Mouse (Mus musculus): ENCODE measurements around the gene Olfr1143.

The Olfr1143 gene

GRCm38 (mm10) chr2:87800292-87800691, at the start of gene Olfr1143:
Gene Olfr1143, plus strand, starts transcription at chr2:87800592.
- DNase-seq (ENCODE audit: low spot score), result no peak

- DNase-seq (ENCODE audit: low spot score), result no peak
Measured at GRCm38 (mm10) chr2:87753891-87754290, 46.5 kb upstream of the Olfr1143 start, which contains the start of gene Olfr1141. Gene Olfr1141, minus strand, starts transcription at chr2:87753991.

GRCm38 (mm10) chr2:87776143-87776542, 24.2 kb upstream of the Olfr1143 start:
- DNase-seq (ENCODE audit: low spot score), result no peak

- DNase-seq (ENCODE audit: low spot score), result no peak
Measured at GRCm38 (mm10) chr2:87779183-87779582, 21.2 kb upstream of the Olfr1143 start, which contains the start of gene Olfr152. Gene Olfr152, plus strand, starts transcription at chr2:87779483.

GRCm38 (mm10) chr2:87809522-87809921, 9.1 kb downstream of the Olfr1143 start, which contains the start of gene Olfr1145:
Gene Olfr1145, plus strand, starts transcription at chr2:87809822.
- DNase-seq (ENCODE audit: low spot score), result no peak

DNA sequence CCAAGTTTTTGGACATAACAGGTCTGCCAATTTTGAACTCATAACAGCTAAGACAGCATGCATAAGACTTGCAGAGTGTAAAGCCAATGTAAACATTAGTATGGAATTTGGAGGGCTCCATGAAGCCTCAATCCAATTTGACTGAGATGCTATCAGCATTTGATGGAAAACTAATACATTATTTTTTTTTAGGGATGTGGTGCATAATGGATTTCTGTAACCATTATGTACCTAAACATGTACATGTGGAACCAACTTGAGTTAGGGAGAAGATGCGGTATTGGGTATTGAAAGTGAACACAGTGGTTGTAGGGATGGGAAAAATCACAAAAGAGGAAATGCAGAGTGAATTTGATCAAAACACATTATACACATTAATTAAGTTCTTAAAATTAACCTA, 29.8 kb downstream of the Olfr1143 start, which contains the start of gene Olfr1148:
Olfr1148 (plus strand) TSS at position 301 of the 400 bp plus-strand sequence.
- DNase-seq (ENCODE audit: low spot score), result no peak

- DNase-seq (ENCODE audit: low spot score), result no peak
Measured at GRCm38 (mm10) chr2:87843693-87844092, 43.3 kb downstream of the Olfr1143 start, which contains the start of gene Olfr1150-ps1. Gene Olfr1150-ps1, plus strand, starts transcription at chr2:87843993.
